Mouse (Mus musculus) thymus, adult 2 months (tissue): ENCODE measurements at regions not wholly inside any gene's neighbourhood (a gene's known extent, or its start where the extent isn't known, plus 50 kb on each side); places are given as distances from the start of the nearest gene placed in this dataset.

Experiments used
- DNase-seq: peaks from one replicate; pipeline ENCODE4 v3.0.0; 2021
- H3K27ac ChIP-seq: fragments of 200-500 bp; 2 replicates; pipeline ENCODE4 v1.5.1; 2012; ENCODE audit warnings: low read length, control low read depth; ENCODE audit not compliant: control insufficient read depth, insufficient read depth
- H3K27me3 ChIP-seq: fragments of 200-500 bp; 2 replicates; pipeline ENCODE4 v1.6.1; 2012; ENCODE audit warnings: mild to moderate bottlenecking, low read length, moderate library complexity, mixed read lengths; ENCODE audit not compliant: control insufficient read depth, insufficient read depth
- H3K36me3 ChIP-seq: fragments of 200-500 bp; 2 replicates; pipeline ENCODE4 v1.6.1; 2012; ENCODE audit warnings: mild to moderate bottlenecking, low read length, moderate library complexity; ENCODE audit not compliant: control insufficient read depth, insufficient read depth
- H3K4me1 ChIP-seq: fragments of 200-500 bp; replicated peaks from 2 replicates; pipeline ENCODE4 v1.6.1; 2012; ENCODE audit warnings: low read length; ENCODE audit not compliant: control insufficient read depth, insufficient read depth
- H3K4me3 ChIP-seq: fragments of 200-500 bp; 2 replicates; pipeline ENCODE4 v1.5.1; 2012; ENCODE audit warnings: mild to moderate bottlenecking, low read length, control low read depth, moderate library complexity; ENCODE audit not compliant: control insufficient read depth, insufficient read depth
- CTCF ChIP-seq: fragments of 200-500 bp; IDR thresholded peaks from 2 replicates; pipeline ENCODE4 v1.5.1; 2012; ENCODE audit warnings: mild to moderate bottlenecking, control low read depth, low read length, moderate library complexity, borderline replicate concordance; ENCODE audit not compliant: control insufficient read depth, poor library complexity, insufficient read depth; ENCODE audit errors: extremely low read depth
- POLR2A ChIP-seq: fragments of 200-500 bp; IDR thresholded peaks from 2 replicates; pipeline ENCODE4 v1.6.1; 2012; ENCODE audit warnings: mild to moderate bottlenecking, low read length, control low read depth, moderate library complexity; ENCODE audit not compliant: control insufficient read depth, poor library complexity, insufficient read depth; ENCODE audit errors: extremely low read depth
- WGBS: fragments of 180-500 bp; shearing (Covaris S2); methylation state at CpG from one replicate; pipeline ENCODE4 v1.1.7; 2018; 5-methylcytosine and 5-hydroxymethylcytosine counted together

DNA sequence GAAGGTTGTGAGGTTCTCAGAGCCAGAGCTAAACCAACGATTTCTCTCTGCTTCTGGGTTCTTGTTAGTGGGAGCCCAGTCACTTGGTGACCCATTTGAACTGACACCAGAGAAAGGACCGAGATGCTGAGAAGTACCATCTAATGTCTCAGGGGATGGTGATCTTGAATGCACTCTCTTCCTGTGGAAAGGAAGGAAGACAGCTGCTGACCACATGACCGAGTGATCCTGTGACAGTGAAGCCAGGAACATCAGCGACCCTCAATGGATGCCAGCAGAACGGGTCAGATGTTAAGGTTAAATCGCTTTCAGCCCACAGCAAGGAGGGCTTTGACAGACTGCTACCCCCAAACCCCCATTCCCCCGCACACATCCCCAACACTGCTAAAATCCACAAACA is 78.1 kb upstream of the Ankrd28 start:
- no peak for DNase-seq
- no peaks in the 10 kb centered on the region for H3K27me3 ChIP-seq
- no peaks in the 10 kb centered on the region for H3K36me3 ChIP-seq
- 56% methylated on average over 7 of the region's 7 CpGs for WGBS
- no peak overlapping the region for H3K27ac ChIP-seq
- no peak overlapping the region for H3K4me3 ChIP-seq
- TF ChIP-seq POLR2A: no peak
- no peak for TF ChIP-seq CTCF
- peaks cover 2% of the 10 kb centered on the region; the same call in 1 of the 2 replicates for H3K4me1 ChIP-seq

DNA sequence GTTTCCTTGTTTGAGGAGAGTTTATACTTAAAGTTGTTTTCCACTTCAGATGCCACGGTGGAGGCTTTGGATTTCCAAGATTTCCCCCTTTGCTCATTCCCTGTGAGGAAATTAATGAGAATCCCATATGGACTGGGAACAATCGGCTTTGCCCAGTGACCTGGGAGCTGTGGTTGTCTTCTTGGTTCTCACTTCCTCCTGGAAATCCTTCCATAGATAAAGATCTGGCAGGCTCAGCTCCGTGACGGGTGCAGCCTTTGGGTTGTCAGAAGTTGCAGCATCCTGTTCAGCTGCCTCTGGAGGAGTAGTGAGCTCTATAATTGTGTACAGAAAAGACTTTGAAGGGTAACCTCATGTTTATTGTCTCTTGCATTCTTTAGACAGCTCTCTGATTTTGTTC is 78.8 kb upstream of the Ankrd28 start:
- WGBS: 8% methylated on average over 4 of the region's 4 CpGs

DNA sequence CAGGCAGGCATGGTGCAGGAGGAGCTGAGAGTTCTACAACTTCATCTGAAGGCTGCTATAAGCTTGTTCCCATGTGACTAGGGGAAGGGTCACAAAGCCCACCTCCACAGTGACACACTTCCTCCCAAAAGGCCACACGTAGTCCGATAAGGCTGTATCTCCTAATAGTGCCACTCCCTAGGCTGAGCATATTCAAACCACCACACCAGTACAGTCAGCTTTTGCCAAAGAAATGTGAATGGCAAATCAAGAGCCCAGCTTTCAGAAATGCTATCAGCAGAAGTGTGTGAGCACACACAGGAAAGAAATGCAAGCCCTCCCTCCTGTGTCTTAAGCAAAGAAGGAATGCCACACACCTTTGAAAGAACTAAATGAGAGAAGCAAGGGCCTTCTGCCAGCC is 80.4 kb upstream of the Ankrd28 start:
- Histone ChIP-seq H3K4me3 (no peak overlapping the region), H3K36me3 (no peaks in the 10 kb centered on the region), H3K27ac (no peak overlapping the region), H3K4me1 (peaks cover 2% of the 10 kb centered on the region; the same call in 1 of the 2 replicates), H3K27me3 (no peaks in the 10 kb centered on the region)
- 90% methylated on average over 2 of the region's 2 CpGs for WGBS
- DNase-seq: no peak
- TF ChIP-seq CTCF (no peak), POLR2A (no peak)

More for the DNA sequence above, 78.8 kb upstream of the Ankrd28 start:
- H3K4me3 ChIP-seq: no peak overlapping the region
- DNase-seq: no peak
- no peaks in the 10 kb centered on the region for H3K27me3 ChIP-seq
- H3K27ac ChIP-seq: no peak overlapping the region
- TF ChIP-seq CTCF (no peak), POLR2A (no peak)
- peaks cover 2% of the 10 kb centered on the region; the same call in 1 of the 2 replicates for H3K4me1 ChIP-seq
- no peaks in the 10 kb centered on the region for H3K36me3 ChIP-seq

DNA sequence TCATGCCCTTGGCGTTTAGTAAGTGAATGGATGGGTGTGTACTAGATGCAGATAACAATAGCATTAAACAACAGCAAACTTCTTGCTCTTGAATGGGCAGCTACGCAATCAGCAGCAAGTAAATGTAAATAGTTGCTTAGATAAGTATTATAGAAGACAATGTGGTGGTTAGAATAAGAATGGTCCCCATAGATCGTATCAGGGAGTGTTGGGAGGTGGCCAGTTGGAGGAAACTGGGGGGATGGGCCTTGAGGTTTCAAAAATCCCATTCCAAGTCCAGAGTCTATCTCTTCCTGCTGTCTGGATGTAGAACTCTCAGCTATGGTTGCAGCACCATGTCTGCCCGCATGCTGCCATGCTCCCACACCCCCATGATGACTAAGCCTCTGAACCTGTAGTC is 88.0 kb upstream of the Ankrd28 start:
- no peak for DNase-seq
- 95% methylated on average over 4 of the region's 4 CpGs for WGBS
- Histone ChIP-seq H3K27me3 (no peaks in the 10 kb centered on the region), H3K36me3 (no peaks in the 10 kb centered on the region), H3K27ac (no peak overlapping the region), H3K4me1 (no peaks in the 10 kb centered on the region), H3K4me3 (no peak overlapping the region)
- no peak for TF ChIP-seq POLR2A

DNA sequence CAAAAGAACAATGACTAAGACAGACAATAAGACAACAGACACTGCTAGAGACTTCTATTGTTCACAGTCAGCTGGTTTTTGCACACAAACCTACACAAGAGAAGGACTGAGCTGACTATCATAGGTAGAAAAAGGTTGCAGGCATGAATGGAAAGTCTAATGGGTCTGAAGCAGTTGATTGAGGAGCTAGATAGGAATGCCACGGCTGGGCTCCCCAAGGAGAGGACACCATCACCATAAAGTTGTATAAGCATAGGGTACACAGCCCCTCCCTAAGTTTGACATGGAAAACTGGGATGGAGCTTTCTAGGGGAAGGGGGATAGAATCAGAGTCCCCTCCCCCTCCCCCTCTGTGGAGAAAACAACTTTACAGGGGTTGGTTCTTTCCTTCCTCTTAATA is 88.5 kb upstream of the Ankrd28 start:
- WGBS: 88% methylated on average over 1 of the region's 1 CpGs
- Histone ChIP-seq H3K4me1 (no peaks in the 10 kb centered on the region), H3K4me3 (no peak overlapping the region), H3K27ac (no peak overlapping the region), H3K27me3 (no peaks in the 10 kb centered on the region), H3K36me3 (no peaks in the 10 kb centered on the region)
- no peak for DNase-seq
- TF ChIP-seq CTCF: no peak
- no peak for TF ChIP-seq POLR2A

DNA sequence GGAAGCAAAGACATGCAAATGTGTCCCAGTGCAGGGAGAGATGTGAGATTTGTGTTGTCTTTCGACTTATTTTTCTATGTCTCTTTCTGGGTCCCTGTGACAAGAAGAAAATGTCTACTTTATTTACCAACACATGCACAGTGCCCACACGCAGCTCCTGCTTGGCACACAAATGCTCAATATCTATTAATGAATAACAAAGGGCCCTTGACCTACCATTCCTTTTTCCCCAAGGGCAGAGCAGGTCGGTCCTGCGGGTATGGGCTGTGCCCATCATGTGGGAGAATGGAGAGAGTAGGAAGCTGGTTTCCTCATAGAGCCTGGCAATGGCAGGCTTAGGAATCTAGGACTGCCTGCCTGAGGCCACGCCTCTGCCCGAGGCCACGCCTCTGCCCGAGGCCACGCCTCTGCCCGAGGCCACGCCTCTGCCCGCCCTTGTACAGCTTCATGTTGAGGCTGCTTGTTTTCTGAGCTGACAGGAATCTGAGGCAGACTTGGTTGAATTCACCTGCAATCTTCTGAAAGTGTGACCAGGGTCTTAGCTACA is 98.8 kb upstream of the Ankrd28 start:
- Histone ChIP-seq H3K36me3 (no peaks in the 10 kb centered on the region), H3K27ac (no peak overlapping the region), H3K4me3 (no peak overlapping the region), H3K4me1 (no peaks in the 10 kb centered on the region), H3K27me3 (no peaks in the 10 kb centered on the region)
- no peak for DNase-seq
- 70% methylated on average over 12 of the region's 12 CpGs for WGBS
- TF ChIP-seq CTCF (no peak), POLR2A (no peak)

DNA sequence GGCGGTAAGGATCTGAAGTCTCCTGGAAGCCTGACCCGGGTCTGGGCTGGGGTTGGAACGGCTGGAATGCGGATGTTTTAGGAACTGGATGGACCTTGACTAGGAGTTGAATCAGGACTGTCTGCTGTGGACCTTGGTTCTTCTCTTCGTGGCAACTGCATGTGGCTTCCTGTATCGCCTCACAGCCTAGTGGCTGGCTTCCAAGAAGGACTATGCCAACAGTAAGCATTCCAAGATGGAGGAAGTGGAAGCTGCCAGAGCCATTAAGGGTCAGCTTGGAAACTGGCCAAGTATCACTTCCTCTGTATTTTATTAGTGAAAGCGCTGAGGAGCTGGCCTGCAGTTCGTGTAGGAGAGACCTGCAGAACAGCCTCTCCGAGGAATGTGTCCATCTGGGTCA is 98.4 kb upstream of the Galnt15 start:
- Histone ChIP-seq H3K4me1 (no peaks in the 10 kb centered on the region), H3K27ac (no peak overlapping the region), H3K36me3 (no peaks in the 10 kb centered on the region), H3K27me3 (no peaks in the 10 kb centered on the region), H3K4me3 (no peak overlapping the region)
- WGBS: 61% methylated on average over 9 of the region's 9 CpGs
- no peak for DNase-seq
- TF ChIP-seq CTCF (no peak), POLR2A (no peak)
